Mouse (Mus musculus) kidney, adult 9 months (tissue): Measurements from ENCODE around the gene Timd2.
"Not testable (repeated sequence)": the region's sequence is repeated elsewhere in the genome, so short reads cannot be mapped to it uniquely, and the experiment has no call there.

Experiments used
- DNase-seq: peaks from one replicate; pipeline ENCODE4 v3.0.0; 2022

The Timd2 gene

DNA sequence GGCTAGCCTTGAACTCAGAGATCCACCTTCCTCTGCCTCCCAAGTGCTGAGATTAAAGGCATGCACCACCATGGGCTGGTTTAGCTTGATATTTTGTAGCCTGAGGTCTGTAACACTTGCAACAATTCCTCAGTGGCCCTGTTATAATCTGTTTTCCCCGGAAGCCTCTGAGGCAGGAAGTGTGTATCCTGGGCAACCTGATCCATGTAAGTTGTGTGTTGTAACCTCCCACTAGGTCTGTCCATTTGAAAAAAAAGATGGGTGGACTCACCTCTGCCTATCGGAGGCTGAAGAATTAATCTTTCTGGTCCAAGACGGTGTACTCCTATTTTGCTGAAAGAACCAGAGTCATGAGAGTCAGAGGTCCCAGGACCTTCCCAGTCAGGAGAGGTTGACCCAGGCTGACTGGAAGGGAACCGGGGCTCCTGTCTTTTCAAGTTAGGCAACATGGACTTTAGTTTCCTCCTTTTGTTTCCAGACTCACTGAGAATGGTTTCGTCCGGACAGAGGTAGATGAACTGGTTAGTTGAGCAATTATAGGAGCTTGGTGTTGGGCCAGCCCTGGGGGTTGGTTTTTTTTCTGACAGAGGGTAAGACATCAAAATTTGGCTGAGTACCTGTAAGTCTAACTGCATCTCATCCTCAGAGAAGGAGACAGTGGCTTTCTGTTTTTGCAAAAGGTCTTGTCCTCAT lies at the start of gene Timd2:
Timd2 (minus strand) TSS at position 398 of the 693 bp plus-strand sequence.
- DNase-seq, result peak; percentile 58

DNA sequence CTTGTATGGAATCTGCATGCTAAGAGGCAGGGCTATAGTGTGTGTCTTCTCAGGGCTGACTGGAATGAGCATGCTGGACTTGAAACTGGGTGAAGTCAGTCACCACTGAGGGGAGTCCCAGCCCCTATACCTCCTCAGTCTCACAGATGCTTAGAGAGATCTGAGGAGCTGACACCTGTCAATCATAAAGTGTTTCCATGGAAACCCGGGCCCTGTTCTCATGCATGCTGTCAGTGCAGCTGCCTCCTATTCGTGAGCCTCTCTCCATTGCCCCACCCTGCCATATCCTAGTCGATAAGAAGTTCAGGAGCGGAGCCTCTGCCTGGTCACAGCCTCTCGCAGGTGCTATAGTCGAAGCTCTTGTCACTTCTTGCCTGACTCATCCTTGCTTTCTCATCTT lies 48.9 kb upstream of the Timd2 start:
- not testable (repeated sequence) for DNase-seq

DNA sequence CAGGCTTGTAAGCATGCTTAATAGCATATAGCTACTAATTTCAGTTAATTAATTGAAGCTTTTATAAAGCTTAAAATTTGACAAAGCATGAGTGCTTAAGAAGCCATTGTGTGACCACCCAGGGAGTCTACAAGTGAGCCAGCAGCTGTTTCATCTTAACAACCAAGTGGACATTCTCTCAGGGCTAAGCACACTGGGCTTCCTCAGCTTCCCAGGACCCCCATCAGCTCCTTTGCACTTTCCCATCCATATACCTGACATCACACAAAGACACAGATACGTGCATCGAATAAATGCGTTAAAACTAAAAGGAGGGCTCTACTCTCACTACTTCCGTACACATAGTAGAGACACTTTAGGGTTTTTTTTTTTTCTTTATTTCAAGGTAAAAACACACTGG lies 47.8 kb upstream of the Timd2 start:
- DNase-seq, result no peak

DNA sequence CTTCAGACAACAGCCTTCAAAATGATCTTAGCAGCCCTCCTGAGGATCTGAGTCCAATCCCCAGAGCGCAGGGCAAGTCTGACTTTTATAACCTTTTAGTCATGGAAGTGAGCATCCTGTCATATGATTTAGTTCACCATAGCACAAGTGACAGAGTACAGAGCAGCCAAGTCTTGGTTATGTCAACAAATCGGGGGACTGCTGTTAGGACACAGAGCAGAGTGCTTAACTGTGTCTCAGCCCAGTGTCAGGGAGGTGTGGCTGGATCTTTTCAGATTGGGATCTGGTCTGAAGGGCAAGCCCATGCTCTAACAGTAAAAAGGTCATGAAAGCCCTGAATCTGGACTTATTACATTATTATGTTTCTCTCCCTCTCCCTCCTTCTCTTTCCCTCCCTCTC lies 46.8 kb upstream of the Timd2 start:
- no peak for DNase-seq

DNA sequence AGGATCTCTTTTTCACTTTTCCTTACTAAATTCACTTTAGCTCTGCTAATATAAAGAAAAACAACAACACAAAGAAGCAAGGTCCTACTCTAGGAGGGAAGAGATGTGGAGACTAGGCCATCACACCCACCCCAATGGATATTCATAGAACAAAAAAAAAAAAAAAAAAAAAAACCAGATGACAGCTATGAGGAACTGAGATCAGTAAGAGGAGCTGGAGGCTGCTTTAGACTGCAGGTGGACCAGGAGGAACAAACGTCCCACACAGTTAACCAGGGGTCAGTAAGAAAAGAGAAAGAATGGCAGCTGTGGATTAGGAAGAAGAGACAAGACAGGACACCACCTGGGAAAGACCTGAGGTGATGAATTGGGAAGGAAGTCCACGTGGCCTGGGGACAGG lies 41.1 kb upstream of the Timd2 start:
- DNase-seq, result no peak

DNA sequence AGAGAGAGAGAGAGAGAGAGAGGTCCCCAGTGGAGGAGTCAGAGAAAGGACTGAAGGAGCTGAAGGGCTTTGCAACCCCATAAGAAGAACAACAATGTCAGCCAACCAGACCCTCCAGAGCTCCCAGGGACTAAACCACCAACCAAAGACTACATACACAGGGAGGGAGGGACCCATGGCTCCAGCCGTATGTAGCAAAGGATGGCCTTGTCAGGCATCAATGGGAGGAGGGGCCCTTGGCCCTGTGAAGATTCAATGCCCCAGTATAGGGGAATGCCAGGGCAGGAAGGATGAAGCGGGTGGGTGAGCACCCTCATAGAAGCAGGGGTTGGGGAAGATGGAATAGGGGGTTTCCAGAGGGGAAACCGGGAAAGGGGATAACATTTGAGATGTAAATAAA lies 34.9 kb upstream of the Timd2 start:
- DNase-seq, result no peak

DNA sequence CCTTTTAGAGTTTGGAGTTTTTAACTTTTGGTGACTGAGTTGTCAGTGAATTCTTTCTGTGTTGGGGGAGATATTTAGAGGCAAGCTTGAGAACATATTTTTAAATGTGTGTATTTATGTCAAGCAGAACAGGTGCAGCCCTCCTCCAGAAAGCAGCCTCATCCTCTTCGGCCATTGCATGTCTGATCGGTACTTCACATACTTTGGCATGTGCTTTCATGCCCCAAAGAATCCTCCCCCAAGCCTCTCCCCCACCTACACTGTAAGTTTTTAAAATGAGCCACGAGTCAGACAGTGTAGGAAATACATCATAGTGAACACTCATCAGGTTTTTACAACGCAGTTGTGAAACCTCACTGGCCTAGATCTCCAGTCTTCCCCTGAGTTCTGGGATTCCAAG lies 34.0 kb upstream of the Timd2 start:
- no peak for DNase-seq

DNA sequence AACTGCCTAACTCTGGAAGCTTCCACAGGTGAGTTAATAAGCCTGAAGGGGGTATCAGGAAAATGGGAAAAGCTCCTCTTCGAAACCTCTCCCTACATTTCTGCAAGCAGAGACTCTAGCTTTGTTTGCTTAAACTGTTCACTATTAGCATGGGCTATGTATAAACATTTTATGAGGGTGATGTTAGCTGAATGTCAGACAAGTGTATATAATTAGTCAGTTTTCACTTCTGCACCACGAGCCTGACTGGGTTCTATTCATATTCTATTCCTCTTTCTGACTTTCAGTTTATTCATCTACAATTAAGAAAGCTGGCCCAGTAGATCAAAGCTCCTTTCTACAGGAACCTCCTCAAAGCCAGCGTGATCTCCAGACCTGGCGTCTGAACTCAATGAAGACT lies 32.6 kb upstream of the Timd2 start:
- no peak for DNase-seq

DNA sequence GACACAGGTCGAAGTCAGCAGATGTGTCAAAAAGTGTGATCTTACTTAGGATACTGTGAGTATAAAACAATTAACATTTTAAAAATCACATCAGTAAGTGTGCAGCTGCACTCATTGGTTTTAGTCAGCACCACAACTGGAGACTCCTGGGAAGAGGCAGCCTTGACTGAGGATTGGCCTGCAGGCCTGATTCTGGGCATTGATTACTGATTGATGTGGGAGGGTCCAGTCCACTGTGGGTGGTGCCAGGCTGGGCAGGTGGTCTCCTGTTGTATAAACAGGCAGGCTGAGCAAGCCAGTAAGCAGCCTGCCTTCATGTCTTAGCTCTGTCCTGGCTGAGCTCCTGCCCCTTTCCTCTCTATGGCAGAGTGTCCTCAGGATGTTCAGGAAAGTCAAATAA lies 28.2 kb upstream of the Timd2 start, which contains the start of gene Havcr1:
Havcr1 (plus strand) TSS at position 5 of the 400 bp plus-strand sequence.
- DNase-seq, result not testable (repeated sequence)

DNA sequence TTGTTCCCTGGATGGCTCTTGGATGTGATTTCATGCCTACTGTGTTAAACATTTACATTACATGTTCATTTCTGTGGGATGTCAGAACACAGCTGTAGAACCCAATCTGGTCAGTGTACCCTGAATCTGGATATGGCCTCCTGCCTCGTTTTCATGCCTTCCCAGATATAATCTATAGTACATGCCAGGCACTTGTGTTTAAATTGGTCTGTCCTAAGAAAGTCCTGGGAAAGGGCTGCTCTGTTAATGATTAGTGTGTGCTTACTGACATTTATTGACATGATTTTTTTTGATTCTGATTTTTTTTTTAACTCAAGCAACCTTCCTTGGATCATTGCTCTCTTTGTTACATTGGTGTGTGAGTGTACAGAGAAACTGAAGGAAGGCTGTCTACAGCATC lies 27.8 kb upstream of the Timd2 start:
- DNase-seq, result peak; percentile 26

DNA sequence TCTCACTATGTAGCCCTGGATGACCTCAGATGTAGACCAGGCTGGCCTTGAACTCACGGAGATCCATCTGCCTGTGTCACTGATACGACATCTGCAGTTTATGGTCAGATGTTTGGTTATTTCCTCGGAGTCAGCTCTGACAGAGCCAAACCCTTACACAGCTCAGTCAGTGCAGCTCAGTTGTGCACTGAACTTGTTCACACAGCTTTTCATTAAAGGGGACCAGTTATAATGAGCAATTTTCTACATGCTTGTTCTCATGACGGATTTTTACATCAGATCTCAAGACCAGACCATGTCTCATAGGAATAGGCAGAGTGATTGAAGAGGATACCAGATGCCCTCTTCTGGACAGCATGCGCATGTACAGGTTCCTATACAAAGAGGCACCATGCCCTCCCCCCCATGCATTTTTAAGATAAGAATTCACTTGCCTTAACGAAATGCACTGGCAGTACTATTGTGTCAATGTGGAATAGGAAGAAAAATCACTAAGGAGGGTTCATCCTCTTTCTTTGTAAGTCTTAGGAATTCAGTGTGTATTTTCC lies 26.5 kb upstream of the Timd2 start:
- DNase-seq, result peak; percentile 47

DNA sequence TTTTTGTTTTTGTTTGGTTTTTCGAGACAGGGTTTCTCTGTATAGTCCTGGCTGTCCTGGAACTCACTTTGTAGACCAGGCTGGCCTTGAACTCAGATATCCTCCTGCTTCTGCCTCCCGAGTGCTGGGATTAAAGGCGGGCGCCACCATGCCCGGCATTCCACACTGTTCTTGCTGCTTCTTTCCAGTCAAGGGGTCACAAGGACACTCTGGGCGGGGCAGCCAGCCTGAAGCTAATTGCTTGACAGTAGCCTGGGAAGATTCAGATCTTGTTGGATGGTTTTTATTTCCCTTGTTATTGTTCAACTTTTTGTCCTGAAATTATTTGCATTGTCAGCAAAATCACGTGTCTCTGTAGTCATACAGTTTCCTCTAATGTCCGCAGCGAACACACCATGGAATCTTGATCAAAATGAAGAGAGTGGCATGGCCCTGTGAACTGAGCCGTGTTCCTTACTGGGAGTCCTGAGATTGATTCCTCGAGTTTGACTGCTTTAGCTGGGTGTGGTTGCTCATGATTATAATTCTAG lies 24.7 kb upstream of the Timd2 start:
- DNase-seq, result peak; percentile 53

DNA sequence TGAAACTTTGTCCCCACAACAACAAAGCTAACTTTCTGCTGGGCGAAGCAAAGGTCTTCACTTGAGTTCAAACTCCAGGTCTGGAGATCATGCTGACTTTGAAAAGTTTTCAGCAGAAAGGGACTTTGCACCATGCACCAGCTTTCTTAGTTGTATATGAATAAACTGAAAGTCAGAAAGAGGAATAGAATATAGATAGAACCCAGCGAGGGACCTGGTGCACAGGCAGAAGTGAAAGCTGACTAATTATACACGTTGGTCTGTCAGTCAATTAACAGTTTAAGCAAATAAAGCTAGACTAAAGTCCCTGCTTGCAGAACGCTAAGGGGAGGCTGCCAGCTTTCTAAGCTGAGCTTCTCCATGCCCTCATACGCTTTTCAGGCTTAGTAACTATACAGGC lies 8.0 kb downstream of the Timd2 start:
- DNase-seq, result peak; percentile 82

DNA sequence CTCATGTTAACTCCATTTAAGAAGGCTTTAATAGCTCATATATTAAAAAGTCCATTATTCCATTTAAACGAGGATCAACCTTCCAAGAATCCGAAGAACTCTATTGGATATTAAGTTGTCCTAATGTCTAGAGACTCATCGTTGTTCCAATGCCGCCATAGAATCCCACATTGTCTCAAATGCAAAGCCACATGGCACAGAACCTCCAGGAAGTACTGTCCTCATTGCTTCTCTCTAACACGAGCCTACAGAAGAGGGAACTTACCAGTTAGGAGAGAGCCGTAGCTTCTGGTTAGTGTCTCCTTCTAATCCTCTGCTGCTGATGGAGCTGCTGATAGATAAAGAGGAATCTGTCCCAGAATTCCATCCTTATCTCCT lies 8.6 kb downstream of the Timd2 start:
- DNase-seq, result no peak

DNA sequence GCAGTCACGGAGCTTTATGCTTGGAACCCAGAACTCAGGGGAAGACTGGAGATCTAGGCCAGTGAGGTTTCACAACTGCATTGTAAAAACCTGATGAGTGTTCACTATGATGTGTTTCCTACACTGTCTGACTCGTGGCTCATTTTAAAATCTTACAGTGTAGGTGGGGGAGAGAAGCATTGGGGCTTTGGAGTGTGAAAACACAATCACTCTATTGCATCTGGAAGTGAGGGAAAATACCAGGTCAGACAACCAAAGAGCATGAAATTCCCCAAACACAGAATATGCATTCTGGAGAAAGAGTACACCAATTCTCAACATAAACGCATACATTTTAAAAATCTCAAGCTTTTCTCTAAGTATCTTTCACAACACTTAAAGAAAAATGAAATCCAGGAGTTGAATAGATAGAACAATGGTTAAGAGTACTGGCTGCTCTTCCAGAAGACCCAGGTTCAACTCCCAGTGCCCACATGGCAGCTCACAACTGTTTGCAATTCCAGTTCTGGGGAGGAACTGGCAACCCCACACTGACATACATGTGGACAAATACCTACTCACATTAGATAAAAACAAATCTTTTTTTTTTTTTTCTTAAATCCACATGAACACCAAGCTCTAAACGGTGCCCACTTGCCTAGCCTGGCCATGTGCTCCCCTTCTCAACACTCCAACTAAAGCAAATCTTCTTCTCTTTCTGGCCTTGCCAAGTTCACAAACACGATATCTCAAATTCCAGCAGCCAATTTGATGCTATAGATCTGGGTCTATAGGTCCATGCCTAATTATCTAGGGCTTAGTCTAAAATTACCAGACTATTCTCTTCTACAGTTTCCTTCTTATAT lies 9.2 kb downstream of the Timd2 start:
- no peak for DNase-seq

DNA sequence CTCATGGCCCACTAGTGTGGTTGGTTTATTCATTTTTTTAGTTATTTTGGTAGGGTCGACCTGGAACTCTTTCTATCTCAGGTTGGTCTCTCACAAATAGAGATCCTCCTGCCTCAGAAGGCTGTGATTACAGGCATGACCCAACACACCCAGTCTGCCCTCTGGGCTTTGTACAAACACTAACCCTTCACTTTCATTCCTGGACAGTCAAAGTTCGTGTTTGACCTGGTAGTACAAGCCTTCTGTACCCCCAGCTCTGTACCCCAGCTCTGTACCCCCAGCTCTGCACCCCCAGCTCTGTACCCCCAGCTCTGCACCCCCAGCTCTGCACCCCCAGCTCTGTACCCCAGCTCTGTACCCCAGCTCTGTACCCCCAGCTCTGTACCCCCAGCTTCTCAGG lies 11.0 kb downstream of the Timd2 start:
- DNase-seq, result not testable (repeated sequence)

DNA sequence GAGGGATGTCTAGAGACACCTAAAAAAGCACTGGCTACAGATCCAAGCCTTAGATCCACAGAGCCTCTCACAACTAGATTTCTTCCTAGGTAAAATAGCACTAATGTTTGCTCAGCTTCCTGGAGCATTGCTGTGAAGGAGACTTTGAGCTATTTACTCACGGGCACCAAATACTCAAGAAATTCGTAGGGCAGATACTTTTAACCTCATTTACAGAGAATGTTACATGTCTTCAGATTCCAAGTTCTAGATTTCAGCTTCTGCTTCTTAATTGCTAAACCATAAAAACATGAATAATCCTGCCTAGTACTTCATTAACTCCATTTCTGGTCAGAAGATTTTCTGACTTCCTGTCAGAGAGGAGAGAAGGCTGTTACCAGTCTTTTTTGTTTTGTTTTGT lies 16.7 kb downstream of the Timd2 start:
- DNase-seq, result peak; percentile 67

DNA sequence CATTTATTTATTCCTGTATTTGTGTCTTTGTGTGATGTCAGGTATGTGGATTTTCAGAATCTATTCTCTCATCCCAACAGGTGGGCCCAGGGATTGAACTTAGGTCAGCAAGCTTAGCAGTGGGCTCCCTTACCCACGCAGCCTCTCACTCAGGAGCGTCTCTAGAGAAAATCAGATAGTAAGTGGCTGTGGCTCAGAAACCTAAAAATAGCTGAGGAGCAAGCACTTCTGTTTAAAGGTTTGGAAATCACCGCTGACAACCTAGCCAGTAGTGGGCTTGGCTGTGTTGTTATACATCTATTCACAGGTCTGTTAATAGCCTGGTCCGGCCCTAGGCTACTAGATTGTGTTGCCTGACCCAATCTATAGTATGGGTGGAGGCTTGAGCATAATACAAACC lies 23.1 kb downstream of the Timd2 start:
- DNase-seq, result no peak

DNA sequence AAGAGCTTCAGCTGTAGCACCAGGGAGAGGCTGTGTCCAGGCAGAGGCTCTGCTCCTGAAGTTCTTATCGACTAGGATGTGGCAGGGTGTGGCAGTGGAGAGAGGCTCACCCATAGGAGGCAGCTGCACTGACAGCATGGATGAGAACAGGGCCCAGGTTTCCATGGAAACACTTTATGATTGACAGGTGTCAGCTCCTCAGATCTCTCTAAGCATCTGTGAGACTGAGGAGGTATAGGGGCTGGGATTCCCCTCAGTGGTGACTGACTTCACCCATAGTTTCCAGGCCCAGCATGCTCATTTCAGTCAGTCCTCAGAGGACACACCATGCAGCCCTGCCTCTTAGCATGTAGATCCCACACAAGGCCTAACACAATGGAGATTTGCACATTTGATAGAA lies 24.0 kb downstream of the Timd2 start:
- DNase-seq, result no peak

DNA sequence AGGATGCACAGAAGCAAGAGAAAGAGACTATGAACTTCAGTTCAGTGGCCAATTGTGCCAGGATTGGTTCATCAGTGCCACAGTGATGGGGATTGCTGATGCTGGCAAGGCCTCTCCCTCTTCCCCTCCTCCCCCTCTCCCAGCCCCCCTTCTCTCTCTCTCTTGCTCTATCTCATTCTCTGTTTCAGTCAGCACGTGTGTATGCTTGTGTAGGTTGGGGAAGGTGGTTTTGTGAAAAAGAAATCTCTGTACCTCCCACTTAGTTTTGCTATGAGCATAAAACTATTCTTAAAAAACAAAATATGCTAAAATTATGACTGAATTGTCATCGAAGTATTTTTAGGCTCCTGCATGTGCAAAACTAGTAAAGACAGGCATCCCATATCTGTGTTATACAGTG lies 38.9 kb downstream of the Timd2 start:
- no peak for DNase-seq

DNA sequence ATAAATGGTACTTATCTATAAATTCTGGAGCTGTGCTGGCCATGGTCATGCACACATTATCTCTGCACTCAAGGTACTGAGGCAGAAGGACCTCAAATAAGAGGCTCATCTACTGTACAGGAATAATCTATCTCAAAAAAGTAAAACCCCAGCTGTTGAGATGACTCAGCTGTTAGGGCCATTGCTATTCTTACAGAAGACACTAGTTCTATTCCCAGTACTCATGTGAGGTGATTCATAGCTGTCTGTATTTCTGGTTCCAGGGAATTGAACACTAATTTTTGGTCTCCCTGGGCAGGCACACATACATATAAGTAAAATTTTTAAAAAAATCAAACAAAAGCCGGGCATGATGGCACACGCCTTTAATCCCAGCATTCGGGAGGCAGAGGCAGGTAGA lies 39.8 kb downstream of the Timd2 start:
- DNase-seq, result no peak

DNA sequence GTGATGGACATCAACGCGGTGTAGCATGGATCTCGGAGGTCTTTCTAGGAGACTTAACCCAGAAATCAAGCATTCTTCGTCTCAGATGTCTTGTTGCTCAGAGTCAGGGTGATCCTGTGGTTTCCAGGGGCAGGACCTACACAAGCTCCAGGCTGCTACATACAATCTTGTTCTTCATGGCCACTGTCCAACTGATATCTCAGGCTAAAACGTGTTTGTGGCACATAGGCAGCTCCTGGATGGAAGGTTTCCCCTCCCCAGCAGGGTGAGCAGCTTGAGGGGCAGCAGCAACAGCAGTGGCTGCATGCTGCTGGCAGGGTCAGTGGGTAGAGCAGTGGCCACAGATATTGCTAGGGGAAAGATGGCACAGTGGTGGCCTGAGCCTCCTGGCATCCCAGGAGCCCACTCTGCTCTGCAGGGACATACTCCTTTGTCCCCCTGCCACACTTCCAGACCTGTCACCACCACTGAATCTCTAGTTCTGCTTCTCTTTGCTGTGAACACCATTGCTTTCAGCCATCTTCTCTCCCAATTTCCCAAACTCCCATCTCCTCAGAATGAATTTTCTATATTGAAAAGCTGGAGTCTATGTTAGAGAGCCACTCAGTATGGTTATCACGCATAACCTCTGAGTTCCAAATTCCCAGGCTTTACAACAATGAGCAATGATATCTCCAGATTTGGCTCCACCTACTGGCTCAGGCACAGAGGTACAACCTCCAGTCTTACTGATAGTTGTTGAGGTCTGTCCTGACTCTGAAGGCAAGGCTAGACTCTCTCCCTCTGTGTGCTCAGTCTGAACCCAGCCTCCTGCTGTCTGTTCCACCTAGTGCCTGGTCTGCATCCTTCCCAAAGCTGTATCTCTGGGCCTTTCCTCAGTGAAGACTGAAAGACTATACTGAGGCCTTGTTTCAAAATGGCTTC lies 41.0 kb downstream of the Timd2 start:
- DNase-seq, result peak; percentile 24

DNA sequence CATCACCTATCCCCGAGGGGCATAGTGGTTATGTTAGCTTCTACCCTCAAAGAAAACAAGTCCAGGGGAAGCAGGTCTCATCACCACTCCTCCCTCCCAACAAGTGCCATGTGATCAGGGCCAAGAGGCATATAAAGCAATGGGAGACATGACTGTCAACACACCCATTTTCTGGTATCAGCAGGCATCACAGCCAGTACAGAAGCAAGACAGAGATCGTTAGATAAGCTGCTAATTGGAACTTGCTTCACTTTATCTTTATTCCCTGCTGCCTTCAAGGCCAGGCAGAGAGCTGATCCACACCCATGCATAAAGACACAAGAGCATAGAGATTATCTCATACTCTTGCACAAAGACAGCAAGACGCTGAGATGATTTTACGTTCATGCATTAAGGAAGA lies 43.6 kb downstream of the Timd2 start:
- no peak for DNase-seq
